Mouse (Mus musculus): ENCODE measurements around the gene Pcdh17. TPM values are rescaled to one million over a fixed set of nuclear protein-coding genes. Genes with fewer than 3 reads are reported as not detected.

Gene Pcdh17
- polyA plus RNA-seq, 1 experiment from 2014 or later: 3.0 TPM

DNA sequence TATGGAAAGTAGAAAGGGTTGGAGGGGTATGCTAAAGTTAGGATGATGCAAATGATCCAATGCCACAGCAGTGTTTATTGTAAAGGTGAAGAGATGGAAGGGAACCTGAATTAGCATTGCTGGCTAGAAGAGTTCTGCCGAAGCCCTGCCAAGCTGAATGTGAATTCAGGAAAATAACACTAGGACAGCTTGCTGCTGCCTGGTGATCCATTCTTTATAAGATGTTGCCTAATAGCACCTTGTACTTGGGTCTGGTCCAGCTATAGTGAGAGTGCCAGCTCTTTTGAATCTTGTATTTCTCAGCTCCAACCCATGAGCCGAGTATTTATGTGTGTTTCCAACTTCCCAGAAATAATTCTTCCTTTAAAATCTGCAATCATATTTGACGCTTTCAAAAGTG, 98.5 kb downstream of the Pcdh17 start:
- 94% methylated on average over 3 of the region's 3 CpGs for WGBS
- no peak for DNase-seq (ENCODE audit: low spot score)
- H3K27ac ChIP-seq (replicated peaks): no peak overlapping the region

DNA sequence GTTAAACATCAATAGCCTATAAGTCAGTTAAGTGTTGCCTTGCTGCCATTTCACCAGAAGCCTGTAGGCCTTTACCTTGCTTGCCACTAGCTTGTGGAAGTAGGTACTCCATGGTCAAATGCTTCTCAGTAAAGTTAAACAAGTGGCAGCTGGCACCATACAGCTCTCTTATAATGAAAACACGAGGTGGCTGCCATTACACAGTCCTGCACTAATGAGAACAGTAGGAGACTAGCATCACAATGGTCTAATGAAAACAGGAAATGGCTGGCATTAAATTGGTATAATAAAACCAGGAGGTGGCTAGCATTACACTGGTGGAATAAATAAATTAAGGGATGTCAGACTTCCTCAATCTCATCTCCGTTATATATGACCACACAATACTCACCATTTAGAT, 102.6 kb downstream of the Pcdh17 start:
- no peak overlapping the region for H3K27ac ChIP-seq (replicated peaks)
- no peak for DNase-seq (ENCODE audit: low spot score)
- H3K4me1 ChIP-seq: no peaks in the 10 kb centered on the region
- no peaks in the 10 kb centered on the region for H3K9me3 ChIP-seq (replicated peaks)
- H3K27me3 ChIP-seq (ENCODE audit: low read depth, poor library complexity, severe bottlenecking): no peaks in the 10 kb centered on the region
- WGBS: 62% methylated on average over 2 of the region's 2 CpGs
- no peaks in the 10 kb centered on the region for H3K36me3 ChIP-seq
- no peak overlapping the region for H3K4me3 ChIP-seq

More for the DNA sequence above, 98.5 kb downstream of the Pcdh17 start:
- Histone ChIP-seq H3K4me1 (no peaks in the 10 kb centered on the region), H3K36me3 (no peaks in the 10 kb centered on the region), H3K9me3 (replicated peaks) (no peaks in the 10 kb centered on the region), H3K27me3 (ENCODE audit: low read depth, poor library complexity, severe bottlenecking) (no peaks in the 10 kb centered on the region), H3K4me3 (no peak overlapping the region)

DNA sequence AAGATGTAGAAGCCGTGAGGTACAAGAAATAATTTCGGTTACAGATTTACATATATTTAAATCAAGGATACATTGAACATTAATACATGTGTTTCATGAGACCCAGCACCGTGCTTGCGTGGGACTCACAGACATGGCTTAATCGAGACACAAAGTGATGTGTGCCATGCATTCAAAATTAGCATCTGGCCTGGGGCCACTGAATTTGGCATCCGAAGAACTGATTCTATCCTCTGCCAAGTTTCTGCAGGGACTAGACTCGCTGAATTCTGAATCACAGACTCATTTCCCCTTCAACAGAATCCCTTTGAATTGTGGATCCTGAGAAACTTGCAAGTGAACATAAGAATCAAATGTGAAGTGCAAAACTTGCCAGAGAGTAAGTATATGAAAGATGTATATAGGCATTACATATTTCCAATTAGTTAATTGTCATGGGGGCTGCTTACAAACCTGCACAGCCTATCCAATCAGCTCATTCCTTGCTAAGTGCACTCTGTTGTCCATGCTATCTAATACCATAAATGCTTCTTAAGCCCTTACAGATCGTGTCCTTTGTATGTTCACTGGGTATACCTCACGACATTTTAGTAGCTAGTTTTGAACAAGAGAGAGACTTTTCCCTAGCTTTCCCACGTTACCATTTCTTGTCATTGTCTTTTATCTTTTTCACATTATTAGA, 104.3 kb downstream of the Pcdh17 start:
- no peak overlapping the region for H3K4me3 ChIP-seq
- no peak for DNase-seq (ENCODE audit: low spot score)
- H3K36me3 ChIP-seq: no peaks in the 10 kb centered on the region
- no peaks in the 10 kb centered on the region for H3K4me1 ChIP-seq
- H3K9me3 ChIP-seq (replicated peaks): no peaks in the 10 kb centered on the region
- WGBS: 92% methylated on average over 10 of the region's 10 CpGs
- H3K27me3 ChIP-seq (ENCODE audit: low read depth, poor library complexity, severe bottlenecking): no peaks in the 10 kb centered on the region
- H3K27ac ChIP-seq (replicated peaks): no peak overlapping the region

DNA sequence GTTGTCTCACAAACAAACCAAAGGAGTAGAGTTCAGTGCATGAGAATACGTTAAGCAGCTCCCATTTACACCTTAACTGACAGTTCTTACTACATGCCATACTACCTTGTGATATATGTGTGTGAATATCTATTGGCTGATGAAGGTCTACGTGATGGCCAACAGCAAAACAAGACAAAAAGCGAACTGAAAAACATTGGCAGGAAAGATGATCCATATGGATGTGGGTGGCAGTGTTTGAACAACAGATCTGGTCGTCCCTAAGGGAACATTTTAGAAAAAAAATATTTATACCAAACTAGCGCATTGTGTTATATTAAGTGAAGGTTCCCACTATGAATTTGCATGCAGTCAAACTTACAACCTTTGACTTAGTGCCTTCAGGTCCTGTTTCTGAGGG, 108.2 kb downstream of the Pcdh17 start:
- no peaks in the 10 kb centered on the region for H3K9me3 ChIP-seq (replicated peaks)
- 94% methylated on average over 5 of the region's 5 CpGs for whole genome bisulfite sequencing
- no peak overlapping the region for H3K27ac ChIP-seq (replicated peaks)
- no peaks in the 10 kb centered on the region for H3K4me1 ChIP-seq
- no peaks in the 10 kb centered on the region for H3K27me3 ChIP-seq (ENCODE audit: low read depth, poor library complexity, severe bottlenecking)
- DNase-seq (ENCODE audit: low spot score): no peak
- H3K36me3 ChIP-seq: no peaks in the 10 kb centered on the region
- H3K4me3 ChIP-seq: no peak overlapping the region

DNA sequence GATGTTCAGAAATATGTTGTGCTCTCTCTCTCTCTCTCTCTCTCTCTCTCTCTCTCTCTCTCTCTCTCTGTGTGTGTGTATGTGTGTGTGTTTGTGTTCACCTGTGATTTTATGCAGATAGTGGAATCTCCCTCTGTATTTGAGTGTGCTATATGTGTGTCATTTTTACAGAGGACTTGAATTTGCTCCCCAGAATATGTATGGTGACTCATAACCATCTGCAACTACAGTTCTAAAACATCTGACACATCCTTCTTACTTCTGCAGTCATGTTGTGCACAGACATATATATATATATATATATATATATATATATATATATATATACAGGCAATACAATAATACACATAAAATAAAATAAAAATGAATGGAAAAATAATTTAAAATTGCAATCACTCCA, 127.7 kb downstream of the Pcdh17 start:
- no peak overlapping the region for H3K4me3 ChIP-seq
- no peak overlapping the region for H3K27ac ChIP-seq (replicated peaks)
- H3K4me1 ChIP-seq: no peaks in the 10 kb centered on the region
- H3K9me3 ChIP-seq (replicated peaks): no peaks in the 10 kb centered on the region
- no peaks in the 10 kb centered on the region for H3K27me3 ChIP-seq (ENCODE audit: low read depth, poor library complexity, severe bottlenecking)
- no peaks in the 10 kb centered on the region for H3K36me3 ChIP-seq
- no peak for DNase-seq (ENCODE audit: low spot score)
